Mouse (Mus musculus) midbrain, embryonic 12.5 days (tissue): Measurements from ENCODE around the gene Itpkb. TPM values are rescaled to one million over a fixed set of nuclear protein-coding genes. Genes with fewer than 3 reads are reported as not detected.

Source experiments
- ATAC-seq: fragments of 200-750 bp; cut with Nextera tagmentation; 2 replicates; pipeline ENCODE4 v1.8.0; 2017; ENCODE audit warnings: low read depth, moderate TSS enrichment, moderate library complexity; ENCODE audit not compliant: low FRiP score
- H3K27ac ChIP-seq: fragments of 300-500 bp; sonication (generic); replicated peaks from 2 replicates; pipeline ENCODE4 v1.5.1; 2016; ENCODE audit warnings: mild to moderate bottlenecking
- H3K27me3 ChIP-seq: fragments of 300-500 bp; sonication (generic); 2 replicates; pipeline ENCODE4 v1.6.1; 2016; ENCODE audit warnings: mild to moderate bottlenecking
- H3K36me3 ChIP-seq: fragments of 300-500 bp; sonication (generic); 2 replicates; pipeline ENCODE4 v1.6.1; 2016
- H3K4me1 ChIP-seq: fragments of 300-500 bp; sonication (generic); 2 replicates; pipeline ENCODE4 v1.6.1; 2016
- H3K4me2 ChIP-seq: fragments of 300-500 bp; sonication (generic); replicated peaks from 2 replicates; pipeline ENCODE4 v1.6.1; 2016; ENCODE audit warnings: mild to moderate bottlenecking, moderate library complexity
- H3K4me3 ChIP-seq: fragments of 300-500 bp; sonication (generic); 2 replicates; pipeline ENCODE4 v1.5.1; 2016; ENCODE audit warnings: mild to moderate bottlenecking
- H3K9ac ChIP-seq: fragments of 300-500 bp; sonication (generic); replicated peaks from 2 replicates; pipeline ENCODE4 v1.6.1; 2016; ENCODE audit warnings: mild to moderate bottlenecking, moderate library complexity
- H3K9me3 ChIP-seq: fragments of 300-500 bp; sonication (generic); 2 replicates; pipeline ENCODE4 v1.6.1; 2016; ENCODE audit warnings: mild to moderate bottlenecking
- WGBS: fragments of 180-500 bp; shearing (Covaris S2); methylation state at CpG from one replicate; pipeline ENCODE4 v1.1.7; 2016; 5-methylcytosine and 5-hydroxymethylcytosine counted together
- polyA plus RNA-seq: library from polyadenylated mRNA; unstranded; fragments of >200 nt; fragmentation: Nextera tagmentation; extraction: Ambion mirVana; gene quantifications from 2 replicates; pipeline ENCODE4 v1.2.1, GENCODE M21; 2016

The Itpkb gene
- polyA plus RNA-seq, 1 experiment from 2014 or later = 5.2 TPM

GRCm38 (mm10) chr1:180465620-180466019 lies 135.3 kb downstream of the Itpkb start:
- H3K4me2 ChIP-seq = no peak overlapping the region
- 58% methylated on average over 5 of the region's 5 CpGs for WGBS
- no peaks in the 10 kb centered on the region for H3K4me1 ChIP-seq
- H3K9ac ChIP-seq = no peak overlapping the region
- no peak for ATAC-seq
- H3K27ac ChIP-seq = no peak overlapping the region
- no peaks in the 10 kb centered on the region for H3K36me3 ChIP-seq
- no peaks in the 10 kb centered on the region for H3K9me3 ChIP-seq
- no peak overlapping the region for H3K4me3 ChIP-seq
- no peaks in the 10 kb centered on the region for H3K27me3 ChIP-seq

GRCm38 (mm10) chr1:180468004-180468403 lies 137.7 kb downstream of the Itpkb start:
- H3K4me1 ChIP-seq = no peaks in the 10 kb centered on the region
- WGBS = 90% methylated on average over 4 of the region's 4 CpGs
- ATAC-seq = no peak
- H3K4me2 ChIP-seq = no peak overlapping the region
- H3K9me3 ChIP-seq = no peaks in the 10 kb centered on the region
- no peak overlapping the region for H3K9ac ChIP-seq
- H3K4me3 ChIP-seq = no peak overlapping the region
- H3K27me3 ChIP-seq = no peaks in the 10 kb centered on the region
- no peaks in the 10 kb centered on the region for H3K36me3 ChIP-seq
- H3K27ac ChIP-seq = no peak overlapping the region

- no peaks in the 10 kb centered on the region for H3K27me3 ChIP-seq
- H3K9ac ChIP-seq = no peak overlapping the region
- H3K4me1 ChIP-seq = no peaks in the 10 kb centered on the region
- H3K9me3 ChIP-seq = no peaks in the 10 kb centered on the region
- H3K4me3 ChIP-seq = no peak overlapping the region
- H3K27ac ChIP-seq = no peak overlapping the region
- H3K36me3 ChIP-seq = no peaks in the 10 kb centered on the region
- H3K4me2 ChIP-seq = no peak overlapping the region
- no peak for ATAC-seq
These were observed 143.3 kb downstream of the Itpkb start for GRCm38 (mm10) chr1:180473566-180473965.

Other genes starting within 250 kb of the Itpkb start
- gene Coq8a, start 130.9 kb upstream of the Itpkb start, polyA plus RNA-seq = 1.8 and 2.7 TPM in 2 replicates
- gene Psen2, start 67.0 kb upstream of the Itpkb start, polyA plus RNA-seq = 6.8 and 7.7 TPM in 2 replicates
- 0.46 and 0.97 TPM in 2 replicates for gene Stum, start 153.0 kb downstream of the Itpkb start, polyA plus RNA-seq
- gene Parp1, start 238.4 kb downstream of the Itpkb start, polyA plus RNA-seq = 219 and 220 TPM in 2 replicates